Mouse (Mus musculus) heart, embryonic 14.5 days (tissue): Measurements from ENCODE around the gene Grap2. TPM values are rescaled to one million over a fixed set of nuclear protein-coding genes. Genes with fewer than 3 reads are reported as not detected.

Experiments
- ATAC-seq: fragments of 200-750 bp; cut with Nextera tagmentation; 2 replicates; pipeline ENCODE4 v1.8.0; 2017; ENCODE audit warnings: low read depth, moderate TSS enrichment; ENCODE audit not compliant: insufficient number of reproducible peaks, insufficient read depth, low FRiP score
- H3K27ac ChIP-seq, 2 experiments: fragments of 200-500 bp in 1 of 2; fragments of 300-500 bp in 1 of 2; sonication (generic) in 1 of 2; replicated peaks in 1 of 2; 2 replicates each; pipeline ENCODE4 v1.5.1; 2012 to 2014; ENCODE audit warnings: low read depth in 2 of 2, low read length in 2 of 2, control low read depth in 1 of 2, mild to moderate bottlenecking in 1 of 2, mixed read lengths in 1 of 2; ENCODE audit not compliant: control insufficient read depth in 1 of 2, insufficient read depth in 1 of 2
- H3K27me3 ChIP-seq: fragments of 300-500 bp; sonication (generic); 2 replicates; pipeline ENCODE4 v1.6.1; 2014; ENCODE audit warnings: mild to moderate bottlenecking, low read length, control low read depth; ENCODE audit not compliant: control insufficient read depth, insufficient read depth
- H3K36me3 ChIP-seq: fragments of 300-500 bp; sonication (generic); 2 replicates; pipeline ENCODE4 v1.6.1; 2014; ENCODE audit warnings: mild to moderate bottlenecking, control low read depth, low read length, mixed read lengths; ENCODE audit not compliant: control insufficient read depth, insufficient read depth
- H3K4me1 ChIP-seq, 2 experiments: fragments of 200-500 bp in 1 of 2; fragments of 300-500 bp in 1 of 2; sonication (generic) in 1 of 2; 2 replicates each; pipeline ENCODE4 v1.6.1; 2012 to 2014; ENCODE audit warnings: low read length in 2 of 2, control low read depth in 1 of 2, mixed read lengths in 1 of 2; ENCODE audit not compliant: control insufficient read depth in 2 of 2, insufficient read depth in 2 of 2
- H3K4me2 ChIP-seq: fragments of 300-500 bp; sonication (generic); 2 replicates; pipeline ENCODE4 v1.6.1; 2014; ENCODE audit warnings: mild to moderate bottlenecking, low read length
- H3K4me3 ChIP-seq, 2 experiments: fragments of 200-500 bp in 1 of 2; fragments of 300-500 bp in 1 of 2; sonication (generic) in 1 of 2; 2 replicates each; pipeline ENCODE4 v1.5.1; 2012 to 2014; ENCODE audit warnings: low read length in 2 of 2, mild to moderate bottlenecking in 2 of 2, control low read depth in 1 of 2, low read depth in 1 of 2, moderate library complexity in 1 of 2; ENCODE audit not compliant: control insufficient read depth in 1 of 2, insufficient read depth in 1 of 2
- H3K9ac ChIP-seq: fragments of 300-500 bp; sonication (generic); 2 replicates; pipeline ENCODE4 v1.6.1; 2014; ENCODE audit warnings: mild to moderate bottlenecking, low read length
- H3K9me3 ChIP-seq: fragments of 300-500 bp; sonication (generic); 2 replicates; pipeline ENCODE4 v1.6.1; 2016; ENCODE audit warnings: low read length, control low read depth; ENCODE audit not compliant: control insufficient read depth
- WGBS: fragments of 180-500 bp; shearing (Covaris S2); extraction: QIAGEN DNeasy Blood & Tissue Kit; methylation state at CpG from one replicate; pipeline ENCODE4 v1.1.7; 2014; 5-methylcytosine and 5-hydroxymethylcytosine counted together
- polyA plus RNA-seq: library from polyadenylated mRNA; unstranded; fragments of >200 nt; fragmentation: Nextera tagmentation; extraction: Ambion mirVana; gene quantifications from 2 replicates; pipeline ENCODE4 v1.2.1, GENCODE M21; 2014

The Grap2 gene
- polyA plus RNA-seq, 1 experiment from 2014 or later: 2.4 TPM

DNA sequence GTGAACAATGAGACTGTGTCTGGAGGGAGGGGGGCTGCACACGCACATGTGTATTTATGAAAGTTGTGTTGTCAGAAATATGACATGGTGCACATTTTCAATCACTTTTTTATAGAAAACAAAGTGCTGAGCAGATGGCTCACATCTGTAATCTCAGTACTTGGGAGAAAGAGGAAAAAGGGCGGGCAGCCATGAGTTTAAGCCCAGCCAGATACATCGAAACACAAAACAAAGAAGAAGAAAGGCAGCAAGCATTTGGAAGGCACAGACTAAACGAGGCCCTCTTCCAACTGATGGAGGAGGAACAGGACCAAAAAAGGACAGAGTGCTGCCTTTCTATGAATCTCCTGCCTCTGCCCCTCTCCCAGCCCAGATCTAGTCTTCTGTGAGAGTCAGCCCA is 88.6 kb downstream of the Grap2 start:
- Histone ChIP-seq H3K36me3 (no peaks in the 10 kb centered on the region), H3K27ac (no peak overlapping the region), H3K27me3 (no peaks in the 10 kb centered on the region; the same call in 1 of the 2 replicates), H3K9ac (no peak overlapping the region), H3K4me2 (no peak overlapping the region), H3K4me3 (no peak overlapping the region), H3K4me1 (peaks cover 5 to 12% of the 10 kb centered on the region in 2 experiments; a peak in 2 of 4 replicates), H3K9me3 (no peaks in the 10 kb centered on the region)
- WGBS: 41% methylated on average over 4 of the region's 4 CpGs
- no peak for ATAC-seq

DNA sequence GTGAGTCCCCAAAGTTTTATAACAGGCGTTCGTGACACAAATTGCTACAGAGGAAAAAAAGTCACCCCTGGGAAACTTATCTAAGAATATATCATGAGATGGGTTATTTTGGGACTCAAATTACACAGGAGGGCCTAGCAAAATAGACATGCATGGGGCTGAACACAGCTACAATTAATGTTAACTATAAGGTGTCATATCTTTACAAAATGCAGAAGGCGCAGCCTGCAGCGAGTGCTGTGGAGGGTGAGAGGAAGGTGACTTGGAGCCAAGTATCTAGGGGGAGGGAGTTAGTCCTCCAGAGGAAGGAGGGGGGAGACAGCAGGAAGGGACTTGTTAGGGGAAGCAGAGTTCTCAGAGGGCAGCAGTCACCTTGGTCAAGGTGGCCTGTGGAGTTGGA is 92.0 kb downstream of the Grap2 start:
- no peak overlapping the region for H3K4me3 ChIP-seq
- no peaks in the 10 kb centered on the region; the same call in 1 of the 2 replicates for H3K27me3 ChIP-seq
- ATAC-seq: no peak
- H3K27ac ChIP-seq: no peak overlapping the region
- H3K36me3 ChIP-seq: no peaks in the 10 kb centered on the region
- 44% methylated on average over 4 of the region's 4 CpGs for WGBS
- no peak overlapping the region for H3K4me2 ChIP-seq
- H3K4me1 ChIP-seq: peaks cover 5 to 10% of the 10 kb centered on the region in 2 experiments; a peak in 2 of 4 replicates
- H3K9me3 ChIP-seq: peaks cover 6% of the 10 kb centered on the region; the same call in 1 of the 2 replicates
- no peak overlapping the region for H3K9ac ChIP-seq

DNA sequence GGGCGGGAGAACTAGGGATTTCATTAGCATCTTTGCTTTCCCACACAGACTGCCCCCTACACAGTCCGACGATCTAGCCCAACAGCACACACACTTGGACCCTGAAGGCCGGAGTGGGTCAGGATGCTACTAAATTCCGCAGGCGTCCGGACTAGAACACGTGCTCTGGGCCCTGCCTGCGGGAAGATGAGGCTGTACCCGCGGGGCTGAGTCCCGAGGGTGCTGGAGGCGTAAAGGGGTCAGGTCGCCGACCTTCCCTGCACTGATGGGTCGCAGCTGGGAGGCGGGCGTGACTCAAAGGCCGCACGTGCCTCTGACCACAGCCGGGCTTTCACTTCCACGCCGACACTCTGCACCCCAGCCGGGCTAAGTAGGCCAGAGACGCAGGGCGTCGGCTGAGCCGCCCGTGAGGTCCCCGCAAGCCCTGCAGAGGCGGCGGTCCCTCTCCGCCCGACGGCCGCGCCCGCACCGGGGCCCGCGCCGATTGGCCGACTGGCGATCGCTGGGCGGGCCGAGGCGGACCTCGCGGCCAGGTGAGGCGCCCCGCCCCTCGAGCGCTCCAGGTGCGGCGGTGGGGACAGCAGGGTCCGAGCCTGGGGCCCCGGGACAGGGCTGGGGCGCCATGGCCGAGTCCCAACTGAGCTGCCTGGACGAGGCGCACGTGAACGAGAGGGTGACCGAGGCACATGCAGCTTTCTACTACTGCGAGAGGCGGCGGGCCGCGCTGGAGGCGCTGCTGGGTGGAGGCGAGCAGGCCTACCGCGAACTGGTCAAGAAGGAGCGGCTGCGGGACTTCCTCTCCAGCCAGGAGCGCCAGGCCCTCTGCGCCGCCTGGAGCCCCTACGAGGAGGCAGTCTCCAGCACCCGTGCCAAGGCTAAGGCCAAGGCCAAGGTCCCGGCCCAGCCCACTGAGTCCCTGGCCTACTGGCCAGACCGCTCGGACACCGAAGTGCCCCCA is 99.2 kb downstream of the Grap2 start, which contains the start of gene Fam83f:
Gene Fam83f, plus strand, starts transcription at position 553 of the 958 bp plus-strand sequence.
- peaks cover 6% of the 10 kb centered on the region; the same call in 1 of the 2 replicates for H3K9me3 ChIP-seq
- H3K9ac ChIP-seq: peak within 1 kb of the TSS; percentile 66
- ATAC-seq: no peak
- no peak within 1 kb of the TSS for H3K27ac ChIP-seq
- H3K4me1 ChIP-seq: peaks cover 9 to 15% of the 10 kb centered on the region in 2 experiments; a peak in 3 of 4 replicates
- peaks cover 35% of the 10 kb centered on the region for H3K27me3 ChIP-seq
- H3K4me3 ChIP-seq: peak within 1 kb of the TSS; percentile 40 to 50
- H3K4me2 ChIP-seq: peak within 1 kb of the TSS; percentile 90
- no peaks in the 10 kb centered on the region for H3K36me3 ChIP-seq
- WGBS: 7% methylated on average over 85 of the region's 85 CpGs

DNA sequence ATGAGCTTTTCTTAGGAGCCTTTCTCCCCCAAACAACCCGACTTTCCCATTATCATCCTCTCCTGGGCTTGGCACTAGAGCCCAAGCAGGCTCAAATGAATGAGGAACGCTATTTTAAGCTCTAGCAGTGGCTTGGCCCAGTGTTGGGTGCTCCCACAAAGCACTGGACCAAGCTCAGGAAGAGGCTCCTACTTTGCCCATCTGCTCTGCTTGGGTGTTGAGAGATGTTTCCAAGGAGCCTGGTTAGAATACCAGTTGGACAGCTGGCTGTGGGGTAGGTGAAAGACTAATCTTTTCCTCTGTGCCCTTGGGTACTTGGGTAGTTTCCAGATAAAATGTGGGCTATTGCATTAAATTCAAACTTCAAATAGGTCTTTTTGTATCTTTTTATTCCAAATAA is 100.4 kb downstream of the Grap2 start:
- no peak for ATAC-seq
- no peak overlapping the region for H3K9ac ChIP-seq
- no peaks in the 10 kb centered on the region for H3K9me3 ChIP-seq
- peaks cover 9 to 15% of the 10 kb centered on the region in 2 experiments; a peak in 3 of 4 replicates for H3K4me1 ChIP-seq
- no peaks in the 10 kb centered on the region for H3K36me3 ChIP-seq
- no peak overlapping the region for H3K4me3 ChIP-seq
- no peak overlapping the region for H3K4me2 ChIP-seq
- no peak overlapping the region for H3K27ac ChIP-seq
- H3K27me3 ChIP-seq: peaks cover 35% of the 10 kb centered on the region
- WGBS: 46% methylated on average over 2 of the region's 2 CpGs

DNA sequence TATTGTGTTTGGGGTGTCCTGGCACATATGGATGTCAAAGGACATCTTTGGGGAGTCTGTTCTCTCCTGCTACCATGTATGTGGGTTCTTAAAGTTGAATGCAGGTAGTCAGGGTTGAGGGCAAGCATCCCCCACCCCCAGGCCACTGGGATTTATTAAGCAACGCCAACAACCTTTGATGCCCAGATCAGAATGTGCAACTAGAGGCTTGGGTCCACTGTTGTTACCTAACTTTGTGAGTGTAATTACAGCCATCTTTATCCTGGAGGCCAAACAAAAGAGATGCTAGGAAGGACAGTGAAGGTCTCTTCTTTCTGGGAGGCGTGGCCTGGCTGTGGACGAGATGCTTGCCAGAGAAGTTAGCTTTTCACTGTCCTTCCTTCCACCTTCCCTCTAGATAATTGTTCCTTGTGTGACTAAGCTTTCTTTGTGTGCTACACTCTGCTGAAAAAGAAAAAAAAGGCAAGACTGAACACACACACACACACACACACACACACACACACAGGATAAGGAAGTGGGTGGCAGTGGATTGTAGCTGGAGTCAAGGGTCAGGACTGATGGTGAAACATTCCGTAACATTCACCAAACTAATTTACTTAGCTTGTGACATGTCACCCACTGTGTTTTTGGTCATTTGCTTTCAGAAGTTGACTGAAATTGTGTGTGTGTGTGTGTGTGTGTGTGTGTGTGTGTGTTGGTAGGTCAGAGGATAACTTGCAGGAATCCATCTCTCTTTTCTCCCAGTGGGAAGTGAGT is 101.1 kb downstream of the Grap2 start:
- Histone ChIP-seq H3K27me3 (peaks cover 35% of the 10 kb centered on the region), H3K9ac (no peak overlapping the region), H3K4me1 (peaks cover 9 to 15% of the 10 kb centered on the region in 2 experiments; a peak in 3 of 4 replicates), H3K4me3 (no peak overlapping the region), H3K36me3 (no peaks in the 10 kb centered on the region), H3K27ac (no peak overlapping the region), H3K9me3 (no peaks in the 10 kb centered on the region), H3K4me2 (no peak overlapping the region)
- WGBS: 78% methylated on average over 4 of the region's 4 CpGs
- no peak for ATAC-seq

DNA sequence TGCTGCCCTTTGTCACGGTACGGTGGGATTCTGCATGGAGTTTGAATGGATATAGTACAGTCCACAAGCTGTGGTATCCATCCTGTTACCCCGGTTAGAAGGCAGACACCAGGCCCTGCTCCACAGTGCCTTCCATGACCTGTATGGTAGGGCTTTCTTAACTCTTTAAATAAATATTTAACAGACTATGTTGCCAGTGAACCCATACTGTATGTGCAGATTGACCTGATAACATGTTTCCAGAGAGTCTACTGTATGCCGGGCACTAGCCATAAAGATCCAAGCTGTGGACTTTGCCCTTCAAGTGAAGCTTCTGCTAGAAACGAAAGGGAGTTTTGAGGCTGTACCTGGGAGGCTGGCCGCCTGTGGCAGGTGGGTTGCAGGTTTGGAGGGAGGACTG is 102.3 kb downstream of the Grap2 start:
- Histone ChIP-seq H3K27me3 (peaks cover 33% of the 10 kb centered on the region), H3K4me3 (no peak overlapping the region), H3K36me3 (no peaks in the 10 kb centered on the region), H3K4me1 (peaks cover 15 to 24% of the 10 kb centered on the region in 2 experiments), H3K27ac (no peak overlapping the region), H3K4me2 (no peak overlapping the region), H3K9me3 (no peaks in the 10 kb centered on the region), H3K9ac (no peak overlapping the region)
- ATAC-seq: no peak
- WGBS: 78% methylated on average over 6 of the region's 6 CpGs

DNA sequence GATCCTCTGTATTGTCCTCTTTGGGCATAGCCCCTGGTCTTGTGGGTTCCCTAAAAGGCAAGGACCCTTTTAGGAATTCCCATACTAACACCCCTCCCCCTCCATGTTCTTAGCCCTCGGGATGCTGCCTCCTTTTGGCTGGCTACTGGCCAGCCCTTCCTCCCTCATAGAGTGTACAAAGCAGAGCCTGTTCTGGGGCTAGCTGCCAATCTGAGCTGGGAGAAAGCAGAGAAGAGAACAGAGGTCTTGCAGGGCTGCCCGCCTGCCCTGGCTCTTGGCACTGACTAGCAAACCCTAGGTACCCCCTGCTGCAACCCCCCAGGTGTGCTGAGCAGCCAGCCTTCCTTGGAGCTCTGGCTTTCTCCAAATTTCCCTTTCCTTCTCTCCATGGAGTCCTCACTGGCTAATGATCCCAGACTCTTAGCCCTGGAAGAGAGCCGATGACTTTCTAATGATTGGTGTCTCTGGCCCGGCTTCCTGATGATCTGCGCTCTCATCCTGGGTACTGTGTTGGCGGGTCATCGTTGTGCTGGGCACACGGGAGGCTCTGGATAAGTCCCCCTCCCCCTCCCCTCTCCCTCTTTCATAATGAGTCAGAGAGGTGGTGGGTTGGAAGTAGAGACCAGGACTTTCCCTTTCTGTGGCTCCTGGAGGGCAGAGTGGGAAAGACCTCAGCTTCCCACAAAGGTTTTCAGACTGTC is 107.3 kb downstream of the Grap2 start:
- H3K4me1 ChIP-seq: peaks cover 27 to 33% of the 10 kb centered on the region in 2 experiments
- no peak overlapping the region for H3K4me3 ChIP-seq
- ATAC-seq: peak; percentile 62; the same call in 1 of the 2 replicates
- no peak overlapping the region for H3K9ac ChIP-seq
- H3K27me3 ChIP-seq: 0 out of 2 replicates have a peak, but pooled peaks cover 4% of the 10 kb centered on the region
- no peak overlapping the region for H3K4me2 ChIP-seq
- WGBS: 37% methylated on average over 8 of the region's 8 CpGs
- H3K9me3 ChIP-seq: no peaks in the 10 kb centered on the region
- H3K27ac ChIP-seq: peak overlapping the region; percentile 44 to 51
- no peaks in the 10 kb centered on the region for H3K36me3 ChIP-seq
